Mouse (Mus musculus) adrenal gland, postnatal 0 days (tissue): Measurements from ENCODE around the gene Ugt2a3. TPM values are rescaled to one million over a fixed set of nuclear protein-coding genes. Genes with fewer than 3 reads are reported as not detected.

Experiments used
- polyA plus RNA-seq: library from polyadenylated mRNA; unstranded; fragments of >200 nt; fragmentation: Nextera tagmentation; extraction: Ambion mirVana; gene quantifications from 2 replicates; pipeline ENCODE4 v1.2.1, GENCODE M21; 2015

Ugt2a3 gene
- polyA plus RNA-seq, result not detected in 2 replicates

DNA sequence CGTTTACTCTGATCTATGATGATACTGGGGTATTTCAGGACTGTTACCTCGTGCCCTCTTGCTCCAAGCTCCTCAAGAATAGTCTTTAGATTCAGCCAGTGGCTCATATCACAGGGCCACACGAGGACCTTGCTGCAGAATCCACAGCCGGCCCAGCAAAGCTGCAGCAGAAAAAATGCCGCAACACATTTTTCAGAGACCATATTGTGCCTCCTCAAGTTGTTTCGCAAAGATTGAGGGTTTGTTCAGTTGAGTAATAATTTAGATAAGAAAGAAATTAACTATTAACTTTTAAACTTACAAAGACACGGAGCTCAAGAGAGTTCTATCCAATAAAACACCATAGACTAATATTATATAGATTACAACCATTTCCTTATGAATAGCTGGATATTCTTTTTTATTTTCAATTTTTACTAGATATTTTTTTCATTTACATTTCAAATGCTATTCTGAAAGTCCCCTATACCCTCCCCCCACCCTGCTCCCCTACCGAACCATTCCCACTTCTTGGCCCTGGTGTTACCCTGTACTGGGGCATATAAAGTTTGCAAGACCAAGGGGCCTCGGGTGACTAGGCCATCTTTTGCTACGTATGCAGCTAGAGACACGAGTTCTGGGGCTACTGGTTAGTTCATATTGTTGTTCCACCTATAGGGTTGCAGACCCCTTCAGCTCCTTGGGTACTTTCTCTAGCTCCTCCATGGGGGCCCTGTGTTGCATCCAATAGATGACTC is at the start of gene Ugt2a3:
Gene Ugt2a3, minus strand, starts transcription at position 235 of the 737 bp plus-strand sequence.

Other genes starting within 250 kb of the Ugt2a3 start
- 0.23 and 0.43 TPM in 2 replicates for gene Ugt2b36, start 244.6 kb downstream of the Ugt2a3 start, polyA plus RNA-seq
- gene Ugt2b5, start 196.9 kb downstream of the Ugt2a3 start, polyA plus RNA-seq, result 2.7 and 5.0 TPM in 2 replicates
- not detected in 2 replicates for gene Ugt2b37, start 82.4 kb downstream of the Ugt2a3 start, polyA plus RNA-seq
- gene Ugt2b38, start 87.0 kb upstream of the Ugt2a3 start, polyA plus RNA-seq, result not detected in 2 replicates
- not detected in 2 replicates for gene Ugt2a2, start 145.1 kb upstream of the Ugt2a3 start, polyA plus RNA-seq
- not detected in 2 replicates for gene Gm43638, start 149.6 kb upstream of the Ugt2a3 start, polyA plus RNA-seq
- gene Ugt2a1, start 153.7 kb upstream of the Ugt2a3 start, polyA plus RNA-seq, result not detected in 2 replicates
- 0.11 and 1.0 TPM in 2 replicates for gene Sult1b1, start 201.0 kb upstream of the Ugt2a3 start, polyA plus RNA-seq
- gene Sult1d1, start 231.8 kb upstream of the Ugt2a3 start, polyA plus RNA-seq, result 2.1 and 2.9 TPM in 2 replicates